Mouse (Mus musculus) C2C12 (cell line): ENCODE measurements at regions not wholly inside any gene's neighbourhood (a gene's known extent, or its start where the extent isn't known, plus 50 kb on each side); places are given as distances from the start of the nearest gene placed in this dataset.
A peak's percentile ranks its signal among the peaks of the same experiment; 100 is the strongest.

Experiments used
- H3K27me3 ChIP-seq: one replicate; pipeline ENCODE4 v1.6.1; 2011; ENCODE audit not compliant: control insufficient read depth, insufficient read depth, insufficient read length
- H3K36me3 ChIP-seq: one replicate; pipeline ENCODE4 v1.6.1; 2011; ENCODE audit not compliant: control insufficient read depth, insufficient read depth
- H3K4me3 ChIP-seq: one replicate; pipeline ENCODE4 v1.5.1; 2011; ENCODE audit warnings: mild to moderate bottlenecking, control low read depth; ENCODE audit not compliant: poor library complexity, insufficient read depth, severe bottlenecking
- H3K79me2 ChIP-seq: one replicate; pipeline ENCODE4 v1.6.1; 2011; ENCODE audit not compliant: control insufficient read depth, insufficient read depth
- H3K79me3 ChIP-seq: one replicate; pipeline ENCODE4 v1.6.1; 2011; ENCODE audit warnings: low read depth, control low read depth
- H3ac ChIP-seq: one replicate; pipeline ENCODE3; 2011; ENCODE audit warnings: low read depth; ENCODE audit not compliant: control insufficient read depth, insufficient read length
- CEBPB ChIP-seq: IDR thresholded peaks from one replicate; pipeline ENCODE4 v1.6.1; 2011; ENCODE audit warnings: low read depth, mild to moderate bottlenecking, control low read depth, moderate library complexity
- CTCF ChIP-seq: IDR thresholded peaks from one replicate; pipeline ENCODE4 v1.5.1; 2011; ENCODE audit not compliant: control insufficient read depth, insufficient read depth, insufficient read length
- FOSL1 ChIP-seq: IDR thresholded peaks from one replicate; pipeline ENCODE4 v1.8.0; 2011; ENCODE audit warnings: mild to moderate bottlenecking, low read length; ENCODE audit not compliant: poor library complexity, insufficient read depth, severe bottlenecking
- MAX ChIP-seq: IDR thresholded peaks from one replicate; pipeline ENCODE4 v1.6.1; 2011; ENCODE audit warnings: mild to moderate bottlenecking, control low read depth
- MYOD1 ChIP-seq: IDR thresholded peaks from one replicate; pipeline ENCODE4 v1.6.1; 2011; ENCODE audit warnings: low read depth; ENCODE audit not compliant: control insufficient read depth, insufficient read length
- MYOG ChIP-seq: IDR thresholded peaks from one replicate; pipeline ENCODE4 v1.6.1; 2011; ENCODE audit not compliant: control insufficient read depth, insufficient read length; ENCODE audit errors: extremely low read depth
- USF1 ChIP-seq: IDR thresholded peaks from one replicate; pipeline ENCODE4 v1.6.1; 2011; ENCODE audit warnings: low read depth, mild to moderate bottlenecking, control low read depth, moderate library complexity

- H3K79me3 ChIP-seq: no peaks in the 10 kb centered on the region
- no peak overlapping the region for H3ac ChIP-seq
- no peaks in the 10 kb centered on the region for H3K36me3 ChIP-seq
- no peaks in the 10 kb centered on the region for H3K27me3 ChIP-seq
- H3K4me3 ChIP-seq: no peak overlapping the region
- TF ChIP-seq USF1: no peak
- TF ChIP-seq CTCF: peak; percentile 40
- no peak for TF ChIP-seq MYOD1
- H3K79me2 ChIP-seq: no peaks in the 10 kb centered on the region
Measured at GRCm38 (mm10) chr14:71670435-71670834, 821.2 kb downstream of the Gm9195 start.

GRCm38 (mm10) chr14:71666656-71667055 lies 825.0 kb downstream of the Gm9195 start:
- no peaks in the 10 kb centered on the region for H3K79me3 ChIP-seq
- no peak overlapping the region for H3ac ChIP-seq
- H3K27me3 ChIP-seq: no peaks in the 10 kb centered on the region
- H3K79me2 ChIP-seq: no peaks in the 10 kb centered on the region
- no peak overlapping the region for H3K4me3 ChIP-seq
- no peak for TF ChIP-seq MYOD1
- no peak for TF ChIP-seq FOSL1
- TF ChIP-seq USF1: no peak
- no peak for TF ChIP-seq MYOG
- TF ChIP-seq CEBPB: no peak
- TF ChIP-seq MAX: no peak
- no peak for TF ChIP-seq CTCF
- H3K36me3 ChIP-seq: no peaks in the 10 kb centered on the region

- TF ChIP-seq CTCF: no peak
- TF ChIP-seq USF1: no peak
- TF ChIP-seq CEBPB: no peak
- TF ChIP-seq MYOD1: no peak
- no peak for TF ChIP-seq MYOG
- no peak for TF ChIP-seq FOSL1
- TF ChIP-seq MAX: no peak
Measured at GRCm38 (mm10) chr14:71660166-71660565, 831.5 kb downstream of the Gm9195 start.

GRCm38 (mm10) chr14:71654785-71655627 lies 836.6 kb downstream of the Gm9195 start:
- no peaks in the 10 kb centered on the region for H3K79me2 ChIP-seq
- no peaks in the 10 kb centered on the region for H3K27me3 ChIP-seq
- H3K79me3 ChIP-seq: no peaks in the 10 kb centered on the region
- H3K36me3 ChIP-seq: no peaks in the 10 kb centered on the region
- TF ChIP-seq CEBPB (no peak), FOSL1 (no peak), CTCF (no peak), MAX (no peak), MYOG (no peak), USF1 (no peak), MYOD1 (no peak)
- H3K4me3 ChIP-seq: no peak overlapping the region
- no peak overlapping the region for H3ac ChIP-seq

More at GRCm38 (mm10) chr14:71660166-71660565, 831.5 kb downstream of the Gm9195 start:
- Histone ChIP-seq H3K36me3 (no peaks in the 10 kb centered on the region), H3K79me3 (no peaks in the 10 kb centered on the region), H3ac (no peak overlapping the region), H3K27me3 (no peaks in the 10 kb centered on the region), H3K79me2 (no peaks in the 10 kb centered on the region), H3K4me3 (no peak overlapping the region)

- H3K27me3 ChIP-seq: no peaks in the 10 kb centered on the region
- H3K4me3 ChIP-seq: no peak overlapping the region
- H3ac ChIP-seq: no peak overlapping the region
- TF ChIP-seq MYOG: no peak
- TF ChIP-seq CTCF: no peak
- no peak for TF ChIP-seq CEBPB
- no peak for TF ChIP-seq MYOD1
- TF ChIP-seq USF1: no peak
- TF ChIP-seq MAX: no peak
- TF ChIP-seq FOSL1: no peak
- H3K79me3 ChIP-seq: no peaks in the 10 kb centered on the region
- no peaks in the 10 kb centered on the region for H3K79me2 ChIP-seq
- no peaks in the 10 kb centered on the region for H3K36me3 ChIP-seq
Measured at GRCm38 (mm10) chr14:71642536-71642935, 849.1 kb downstream of the Gm9195 start.

GRCm38 (mm10) chr14:71639083-71639482 lies 852.6 kb downstream of the Gm9195 start:
- Histone ChIP-seq H3K36me3 (no peaks in the 10 kb centered on the region), H3K27me3 (no peaks in the 10 kb centered on the region), H3K79me2 (no peaks in the 10 kb centered on the region), H3K79me3 (no peaks in the 10 kb centered on the region), H3ac (no peak overlapping the region), H3K4me3 (no peak overlapping the region)
- TF ChIP-seq FOSL1: no peak
- TF ChIP-seq MYOG: no peak
- no peak for TF ChIP-seq CEBPB
